15 mouse cellular contexts compared by ENCODE assay signal in genomic region chr6:124380142-124380541, GRCm38 (mm10). TPM values are rescaled to one million over a fixed set of nuclear protein-coding genes. Genes with fewer than 3 reads are reported as not detected.
DNase-seq lines count a peak whose midpoint lies in the region; TF ChIP-seq lines count a peak whose summit lies in the region.
"Had no signal": no experiment of that assay in that cellular context is flagged by ENCODE, and none has a peak within 500 bp of the region (broad histone marks: within the 10 kb centered on the region; RNA-seq: fewer than 3 reads in every experiment).

No protein-coding gene starts in this region.

- DNase-seq in embryo, embryonic 10.5 days (ENCODE audit: low spot score), result peak; percentile 14
- DNase-seq in embryo, embryonic 9.5 days (ENCODE audit: extremely low spot score), result no peak
- peak; percentile 12 for DNase-seq in lung, postnatal 36 days
- no peak for DNase-seq in lung, postnatal 25 days (ENCODE audit: low spot score)
- DNase-seq in thymus, postnatal 25 days, result peak; percentile 28
- DNase-seq in layer of hippocampus, adult 18-20 months (ENCODE audit: low spot score in 2 of 2), result no peak
- DNase-seq in urinary bladder, postnatal 14 days (ENCODE audit: low spot score), result no peak
- DNase-seq: adrenal gland, postnatal 10 days; forebrain, postnatal 0 days; right cerebral cortex, adult 18-20 months had no signal

- TF ChIP-seq POLR2A in bone marrow macrophage, adult 2 months (IDR thresholded peaks at IDR 0.05; ENCODE audit: borderline replicate concordance, low read depth, low read length), result no peak

- peak overlapping the region; percentile 33; the same call in 1 of the 2 replicates for H3K27ac ChIP-seq in bone marrow macrophage, adult 2 months (ENCODE audit: insufficient read depth, low read depth, low read length)
- H3K27ac ChIP-seq: embryonic facial prominence, embryonic 13.5 days; hindbrain, embryonic 14.5 days; limb, embryonic 13.5 days had no signal

- TF ChIP-seq CTCF in bone marrow macrophage, adult 2 months (IDR thresholded peaks at IDR 0.05; ENCODE audit: low read depth, low read length), result no peak

- H3K4me1 ChIP-seq in bone marrow macrophage, adult 2 months (ENCODE audit: control insufficient read depth, insufficient read depth, low read length), result peaks cover 16% of the 10 kb centered on the region
- H3K4me1 ChIP-seq: embryonic facial prominence, embryonic 13.5 days; limb, embryonic 13.5 days had no signal

- no peak overlapping the region for H3K4me3 ChIP-seq in bone marrow macrophage, adult 2 months (ENCODE audit: insufficient read depth, low read length)
- H3K4me3 ChIP-seq: embryonic facial prominence, embryonic 13.5 days; limb, embryonic 13.5 days; megakaryocyte, embryonic 14.5 days had no signal

RNA-seq across cellular contexts. Expression of gene Pex5, which starts 34.7 kb away (rescaled TPM):
- 28.8 and 32.5 TPM in 2 replicates for polyA plus RNA-seq in bone marrow macrophage, adult 2 months (2012; ENCODE audit: insufficient read depth, insufficient read length, missing spikeins)
- total RNA-seq in layer of hippocampus, adult 18-20 months (2021), result 10 to 100 TPM; 54.2 to 57.3 TPM

Comparison
In these comparisons a context has a peak if more than half of its experiments do, and no peak if none do; other contexts are left out.
1. DNase-seq: peak in embryo, embryonic 10.5 days (single experiment), lung, postnatal 36 days (single experiment) and thymus, postnatal 25 days (single experiment); none in embryo, embryonic 9.5 days (single experiment), lung, postnatal 25 days (single experiment), layer of hippocampus, adult 18-20 months (0 of 2) and urinary bladder, postnatal 14 days (single experiment).